Mouse (Mus musculus) kidney, postnatal 4 days (tissue): ENCODE data around the gene Clta.

Source experiments
- DNase-seq, 2 experiments: peaks; one replicate each; pipeline ENCODE4 v3.0.0; 2021; ENCODE audit warnings: mixed read lengths in 2 of 2

The Clta gene

DNA sequence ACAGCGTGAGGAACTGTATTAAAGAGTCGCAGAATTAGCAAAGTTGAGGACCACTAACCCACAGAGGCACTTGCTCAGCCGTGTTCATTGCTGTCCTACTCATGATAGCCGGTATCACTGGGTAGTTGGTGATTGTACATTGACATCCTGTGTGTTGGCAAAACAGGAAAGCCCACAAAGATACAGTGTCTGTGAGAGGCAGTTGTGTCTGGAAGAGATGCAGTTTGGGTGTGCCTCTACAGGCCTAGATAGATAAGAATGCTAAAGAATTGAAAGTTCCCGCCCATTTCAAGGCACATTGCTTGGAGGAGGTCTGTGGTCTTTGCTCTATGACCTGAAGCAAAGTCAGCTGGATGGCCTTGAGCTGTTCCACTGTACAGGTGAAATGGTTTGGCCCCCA, at the start of gene Clta:
Clta (plus strand) TSS at position 327 of the 400 bp plus-strand sequence.
- no peak for DNase-seq

DNA sequence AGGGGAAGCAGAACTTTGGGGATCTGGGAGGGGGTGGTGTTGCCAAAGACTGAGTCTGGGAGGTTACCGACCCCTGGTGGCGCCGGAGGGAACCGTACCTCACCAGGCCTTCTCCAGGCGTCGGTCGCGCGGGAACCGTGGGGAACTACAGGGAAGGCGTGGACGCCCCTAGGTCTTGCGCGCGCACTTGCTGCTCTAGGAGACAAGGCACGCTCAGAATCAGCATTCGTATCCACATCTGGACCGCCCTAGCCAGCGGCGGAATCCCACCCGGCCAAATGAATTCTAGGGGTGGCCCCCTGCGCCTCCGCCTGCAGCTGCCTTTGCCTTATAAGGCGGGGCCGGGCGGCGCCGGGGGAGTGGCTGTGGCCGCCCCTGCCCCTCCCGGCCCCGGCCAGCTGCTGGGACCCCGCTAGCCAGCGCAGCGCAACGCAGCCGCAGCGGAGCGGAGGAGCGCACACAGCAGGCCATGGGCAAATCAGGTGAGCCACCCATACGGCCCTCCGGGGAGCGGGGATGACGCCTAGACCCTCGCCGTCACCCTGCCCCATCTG, 46.9 kb upstream of the Clta start, which contains the start of gene Glipr2:
Glipr2 (plus strand) TSS at position 110 of the 554 bp plus-strand sequence.
- peak; percentile 93 to 95 for DNase-seq

DNA sequence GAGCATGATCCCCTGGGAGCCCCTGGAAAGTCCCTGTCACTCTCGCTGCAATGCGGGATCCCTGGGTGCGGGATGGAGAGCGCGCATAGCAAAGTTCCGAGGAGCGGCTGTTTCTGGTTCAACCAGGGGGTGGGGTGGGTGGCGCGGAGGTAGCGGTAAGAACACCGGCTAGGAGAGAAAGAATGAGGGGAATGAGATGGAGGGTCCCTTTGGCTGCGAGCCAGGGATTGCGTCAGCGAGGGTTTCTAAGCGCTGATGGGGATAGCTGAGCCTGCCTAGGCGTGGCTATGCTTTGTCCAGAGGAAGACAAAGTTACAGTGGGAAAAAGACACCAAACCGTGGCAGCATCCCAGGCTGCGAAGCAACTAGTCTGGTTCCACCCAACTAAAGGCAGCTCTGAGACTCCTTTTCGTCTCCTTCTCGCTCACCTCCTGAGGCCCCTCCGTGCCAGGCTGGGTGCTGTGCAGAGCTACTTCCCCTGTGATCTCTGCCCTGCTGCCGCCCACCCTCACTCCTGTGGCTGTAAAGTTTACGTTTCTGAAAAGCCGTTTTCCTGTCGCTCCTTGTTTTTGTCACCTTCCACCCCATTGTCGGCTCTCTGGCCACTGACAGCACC, 46.3 kb upstream of the Clta start:
- peak; percentile 83 to 86 for DNase-seq

DNA sequence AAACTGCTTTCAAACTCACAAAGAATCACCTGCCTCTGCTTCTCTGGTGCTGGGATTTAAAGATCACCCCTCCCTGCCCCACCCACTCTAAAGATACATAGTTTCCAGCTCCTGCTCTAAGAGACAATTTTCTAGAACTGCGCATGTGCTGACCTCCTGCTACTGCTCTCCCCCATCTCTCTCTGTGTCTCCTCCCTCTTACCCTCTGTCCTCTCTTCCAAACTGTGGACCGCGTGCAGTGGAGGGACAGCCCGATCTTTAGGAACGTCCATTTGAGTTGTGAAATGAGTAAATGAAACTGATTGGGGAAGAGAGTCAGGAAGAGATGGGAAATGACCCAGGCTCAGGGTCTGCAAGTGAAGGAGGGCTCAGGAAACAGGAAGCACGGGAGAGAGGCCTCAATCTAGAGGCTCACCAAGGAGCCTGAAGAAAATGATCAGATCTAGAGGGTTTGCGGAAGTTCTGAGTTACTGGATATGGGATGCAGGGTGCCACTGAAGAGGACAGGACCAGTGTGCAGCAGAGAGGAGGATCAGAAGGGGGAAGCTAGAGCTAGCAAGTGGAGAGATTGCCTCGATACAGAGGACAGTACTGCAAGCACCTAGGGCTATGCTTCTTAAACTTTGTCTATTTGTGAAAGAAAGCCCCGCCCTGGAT, 44.6 kb upstream of the Clta start:
- no peak for DNase-seq

DNA sequence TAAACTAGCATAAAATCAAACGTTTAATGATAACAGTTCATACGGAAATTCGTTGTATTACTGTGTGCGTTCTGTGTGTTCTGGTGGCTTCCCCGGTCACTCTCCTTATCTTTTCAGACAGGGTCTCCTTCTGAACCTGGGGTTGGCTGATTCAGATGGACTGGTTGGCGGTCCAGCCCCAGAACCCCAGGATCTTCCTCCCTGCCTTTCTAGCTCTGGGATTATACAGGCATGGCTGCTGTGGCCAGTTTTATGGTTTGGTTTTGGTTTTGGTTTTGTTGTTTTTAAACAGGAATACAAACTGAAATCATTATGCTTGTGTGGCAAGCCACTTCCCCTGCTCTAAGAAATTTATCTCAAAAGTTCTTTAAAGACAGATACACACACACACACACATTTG, 44.0 kb upstream of the Clta start:
- DNase-seq = no peak

DNA sequence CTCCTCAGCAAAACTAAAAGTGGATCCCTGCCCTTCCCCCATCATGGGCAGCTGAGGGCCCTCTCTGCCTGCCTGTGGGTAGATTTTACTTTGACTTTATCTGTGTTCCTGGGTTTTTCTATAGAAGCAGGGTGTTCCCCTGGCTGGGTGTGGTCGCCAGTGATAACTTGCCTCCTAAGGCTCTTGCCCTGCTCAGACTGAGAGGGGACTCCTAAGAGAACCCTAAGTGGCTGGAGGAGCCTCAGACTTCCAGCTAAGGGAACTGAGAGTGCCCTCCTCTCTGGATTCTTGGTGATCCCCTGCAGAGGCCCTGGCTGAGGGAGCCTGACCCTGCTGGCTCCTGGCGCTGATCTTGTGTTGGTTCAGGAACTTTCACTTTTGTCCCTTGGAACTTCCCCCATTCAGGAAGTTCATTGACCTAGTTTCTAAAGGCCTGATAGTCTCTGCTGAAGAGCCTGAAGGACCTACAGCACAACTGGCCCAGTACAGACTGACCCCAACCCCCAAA, 39.9 kb upstream of the Clta start:
- DNase-seq = peak in 1 of 2 experiments; percentile 38

DNA sequence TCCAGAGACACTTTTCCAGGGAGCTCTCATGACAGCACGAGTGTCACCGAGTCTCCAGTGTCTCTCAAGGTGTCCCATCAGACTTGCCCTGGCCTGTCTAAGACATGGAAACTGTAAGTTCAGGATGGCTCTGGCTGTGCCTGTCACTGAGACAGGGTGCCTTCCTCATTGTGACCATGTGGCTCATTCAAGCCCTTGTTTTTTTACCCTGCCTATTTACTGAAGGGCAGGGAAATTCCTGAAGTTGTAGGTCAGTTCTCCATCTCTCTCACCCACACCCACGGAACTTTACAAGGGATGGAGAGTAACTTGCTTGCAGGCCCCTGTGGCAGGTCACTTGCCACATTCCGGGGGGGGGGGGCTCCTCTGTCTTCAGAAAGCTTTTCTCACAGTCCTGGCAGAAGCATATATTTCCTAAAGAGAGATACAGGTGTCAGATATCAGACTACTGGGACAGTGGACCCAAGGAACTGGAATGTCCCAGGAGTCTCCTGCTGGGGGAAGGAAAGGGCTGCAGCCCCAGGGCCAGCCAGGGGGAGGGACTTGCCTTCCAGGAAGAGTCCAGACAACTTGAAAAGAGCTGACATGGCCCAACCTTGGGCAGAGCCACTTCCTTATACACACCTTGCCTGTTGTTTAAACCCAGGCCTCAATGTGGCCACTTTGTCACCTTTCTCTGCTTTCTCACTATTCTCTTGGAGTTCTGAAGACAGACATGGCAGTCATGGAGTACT, 39.1 kb upstream of the Clta start:
- peak in 1 of 2 experiments; percentile 52 for DNase-seq

DNA sequence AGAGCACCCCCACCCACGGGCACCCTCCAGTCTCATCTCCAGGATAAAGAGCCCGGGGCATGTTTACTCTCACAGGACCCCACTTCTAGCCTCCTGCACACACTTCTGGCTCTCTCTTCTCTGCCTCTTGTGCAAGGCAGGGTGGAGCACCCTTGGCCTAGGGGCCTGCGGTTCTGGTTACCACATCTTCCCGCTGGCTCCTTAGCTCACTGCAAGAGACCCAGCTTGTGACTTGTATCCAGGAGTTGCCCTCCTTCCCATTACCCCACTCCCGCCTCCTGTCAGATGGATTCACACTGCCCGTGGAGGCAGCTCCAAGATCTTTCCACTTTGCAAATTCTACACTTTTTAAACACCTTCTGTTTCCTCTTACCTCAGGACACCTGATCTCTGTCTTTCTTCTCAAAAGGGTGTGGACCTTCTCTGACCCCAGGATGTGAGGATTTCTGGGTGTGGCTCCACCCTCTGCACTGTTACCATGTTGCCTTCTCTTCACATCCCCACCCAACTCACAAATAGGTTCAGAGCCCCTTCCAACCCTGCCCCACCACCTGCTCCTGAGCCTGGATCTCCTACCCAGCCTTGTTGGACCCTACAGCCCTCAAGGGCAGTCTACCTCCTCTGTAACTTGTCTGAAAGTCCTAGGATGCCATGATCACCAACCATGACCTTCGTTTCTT, 38.3 kb upstream of the Clta start:
- no peak for DNase-seq

DNA sequence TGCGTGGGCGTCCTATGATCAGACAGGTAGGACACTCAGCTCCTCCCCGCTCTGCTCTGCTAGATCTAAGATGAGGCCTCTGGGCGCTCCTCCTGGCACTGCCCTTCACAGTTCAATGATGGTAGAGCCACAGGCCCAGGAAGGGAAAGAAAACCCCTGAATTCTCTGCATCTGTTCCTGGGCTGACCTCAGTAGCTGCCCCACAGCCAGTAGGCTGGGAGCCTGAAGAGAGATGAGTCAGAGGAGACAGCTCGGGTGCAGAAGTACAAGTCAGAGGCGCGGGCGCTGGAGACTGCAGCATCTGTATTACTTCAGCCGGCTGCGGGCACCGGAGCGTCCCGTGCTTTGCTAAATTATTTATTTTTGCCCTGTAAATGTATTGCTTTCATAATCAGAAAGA, 35.6 kb upstream of the Clta start:
- DNase-seq = peak; percentile 80 to 88

DNA sequence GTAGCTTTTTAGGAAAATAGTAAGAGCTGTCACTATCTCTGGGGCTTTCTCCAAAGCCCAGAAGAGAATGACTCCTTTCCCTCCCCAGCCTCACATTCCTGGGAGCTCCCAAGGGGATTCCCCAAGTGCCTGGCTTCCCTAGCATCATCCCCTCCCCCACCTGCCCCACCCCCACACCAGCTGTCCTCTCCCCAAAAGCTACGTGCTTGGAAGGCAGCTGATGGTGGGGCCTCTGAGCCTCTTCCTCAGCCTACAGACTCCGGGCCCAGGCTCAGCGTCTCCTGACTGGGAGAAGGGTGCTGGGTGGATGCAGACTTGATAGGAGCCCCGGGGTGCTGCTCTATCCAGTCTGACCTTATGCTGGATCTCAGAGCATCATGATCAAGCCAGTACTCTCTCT, 34.9 kb upstream of the Clta start:
- DNase-seq = peak; percentile 47 to 67

DNA sequence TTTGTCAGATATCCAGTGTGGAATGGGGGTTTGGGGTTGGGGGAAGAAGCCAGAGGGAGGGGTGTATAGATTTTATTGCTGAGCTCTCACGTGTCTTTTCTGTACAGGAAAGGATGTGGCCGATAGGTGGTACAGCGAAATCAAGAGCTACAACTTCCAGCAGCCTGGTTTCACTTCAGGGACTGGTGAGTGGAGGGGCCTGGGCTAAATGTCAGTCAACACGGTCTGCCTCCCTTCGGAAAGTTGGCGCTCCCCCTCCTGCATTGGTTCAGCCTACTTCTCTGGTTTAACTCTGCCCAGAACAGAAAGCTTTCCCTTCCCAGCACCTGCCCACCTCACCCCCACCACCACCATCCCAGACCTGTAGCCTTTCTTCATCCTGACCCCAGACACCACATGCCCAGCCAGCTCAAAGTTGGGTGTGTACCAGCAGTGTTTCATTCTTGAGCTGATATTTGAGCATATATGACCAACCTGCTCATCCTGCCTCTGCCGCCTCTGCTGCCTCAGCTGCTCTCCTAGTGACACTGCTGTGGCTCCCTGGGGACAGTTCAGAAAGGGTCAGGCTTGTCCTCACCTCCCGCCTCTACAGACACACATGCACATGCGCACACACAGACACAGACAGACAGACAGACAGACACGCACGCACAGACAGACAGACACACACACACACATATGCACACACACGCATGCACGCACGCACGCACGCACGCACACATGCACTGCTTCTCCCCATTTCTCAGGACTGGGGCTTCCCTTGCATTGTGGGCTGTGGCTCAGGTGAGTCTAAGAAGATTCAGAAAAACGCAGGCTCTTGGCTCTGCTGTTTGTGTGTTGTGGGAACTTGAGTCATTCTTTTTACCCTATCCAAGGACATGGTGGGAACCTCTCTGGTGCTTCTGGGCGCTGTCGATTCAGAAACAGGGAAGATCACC, 33.6 kb upstream of the Clta start:
- DNase-seq = no peak

DNA sequence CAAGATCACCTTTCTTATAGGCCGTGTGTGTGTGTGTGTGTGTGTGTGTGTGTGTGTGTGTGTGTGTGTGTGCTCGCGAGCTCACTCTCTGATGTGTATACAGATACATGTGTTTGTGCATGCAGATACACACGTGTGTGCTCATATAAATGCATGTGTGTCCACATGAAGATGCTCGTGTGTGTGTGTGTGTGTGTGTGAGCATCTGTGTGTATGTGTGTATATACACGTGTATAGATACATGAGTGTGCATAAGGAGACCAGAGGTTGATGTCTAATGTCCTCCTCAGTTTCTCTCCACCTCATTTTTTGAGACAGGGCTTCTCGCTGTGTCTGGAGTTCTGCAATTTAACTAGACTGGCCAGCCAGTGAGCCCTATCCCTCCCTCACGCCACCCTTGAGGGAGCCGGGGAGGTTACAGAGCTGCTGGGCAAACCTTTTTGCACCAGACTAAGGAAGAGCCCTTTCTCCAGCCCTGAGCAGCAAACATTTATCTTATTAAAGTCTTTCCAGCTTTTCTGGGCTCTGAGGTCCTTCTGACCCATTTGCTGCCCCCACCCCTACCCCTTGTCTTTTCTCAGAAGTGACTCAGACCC, 32.6 kb upstream of the Clta start:
- no peak for DNase-seq

DNA sequence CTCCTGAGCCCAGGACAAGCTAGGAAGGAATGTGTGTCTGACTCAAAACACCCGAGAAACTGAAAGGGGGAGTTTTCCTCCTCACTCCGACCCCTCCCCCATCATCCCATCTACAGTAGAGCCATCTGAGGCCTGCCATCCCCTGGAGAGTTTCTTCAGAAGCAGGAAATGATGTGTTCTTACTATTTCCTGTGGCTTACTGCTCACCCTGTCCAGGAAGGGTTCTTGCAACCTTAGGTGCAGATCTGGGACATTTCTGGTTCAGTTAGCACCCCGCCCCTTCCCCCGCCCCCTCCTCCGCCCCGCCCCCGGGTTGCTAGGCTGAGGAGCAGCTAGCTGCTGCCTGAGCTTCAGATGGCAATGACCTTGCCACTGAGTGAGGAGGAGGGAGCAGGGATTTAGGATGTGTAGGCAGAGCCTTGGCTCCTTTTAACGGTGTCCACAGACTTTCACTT, 32.1 kb upstream of the Clta start:
- peak; percentile 63 to 78 for DNase-seq

DNA sequence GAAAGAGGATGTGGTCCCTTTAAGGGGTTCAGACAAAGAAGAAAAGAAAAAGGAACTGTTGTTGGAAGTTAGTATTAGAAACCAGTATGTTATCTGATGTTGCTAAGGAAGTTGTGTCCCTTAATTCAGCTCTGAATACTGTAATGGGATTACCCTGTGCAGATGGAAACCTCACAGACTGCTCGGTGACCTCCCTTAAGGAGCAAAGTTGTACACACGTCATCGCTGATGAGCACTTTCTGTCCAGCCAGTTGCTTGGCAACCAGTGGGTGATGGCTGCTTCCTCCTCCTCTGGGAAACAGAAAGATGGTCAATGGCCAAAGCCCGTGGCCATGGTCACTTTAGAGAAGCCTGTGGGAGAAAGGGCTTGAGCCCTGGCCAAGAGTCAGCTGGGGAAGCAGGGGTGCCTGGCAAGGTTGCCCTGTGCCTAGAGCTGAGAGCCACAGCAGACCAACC, 30.7 kb upstream of the Clta start:
- no peak for DNase-seq

DNA sequence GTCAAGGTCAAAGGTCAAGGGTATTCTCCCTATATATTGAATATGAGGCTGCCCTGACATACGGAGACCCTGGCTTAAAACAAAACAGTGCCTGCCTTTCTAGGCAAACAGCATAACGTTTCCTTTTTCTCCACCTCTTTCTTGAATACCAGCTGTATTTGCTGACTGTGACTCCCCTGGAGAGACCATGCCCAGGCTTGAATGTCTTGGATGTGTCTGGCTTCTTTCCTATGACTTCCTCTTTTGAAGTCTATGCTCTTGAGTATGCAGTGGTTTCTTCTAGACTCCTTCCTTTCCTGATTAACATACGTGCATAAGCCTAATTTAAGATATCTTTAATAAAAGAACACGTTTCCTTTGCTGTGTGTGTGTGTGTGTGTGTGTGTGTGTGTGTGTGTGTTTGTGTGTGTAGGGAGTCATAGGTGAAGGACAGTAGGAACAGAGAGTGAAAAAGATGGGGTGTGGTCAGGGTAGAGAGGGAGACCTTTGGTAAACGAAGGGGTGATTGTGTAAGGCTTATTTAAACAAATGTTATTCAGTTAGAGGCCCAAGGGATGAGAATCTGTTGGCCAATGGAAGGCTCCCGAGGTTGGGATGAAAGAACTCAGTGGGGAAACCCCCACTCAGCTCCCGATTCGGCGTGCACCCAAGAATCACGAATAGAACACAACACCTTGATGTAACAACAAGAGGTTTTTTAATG, 29.2 kb upstream of the Clta start:
- no peak for DNase-seq

DNA sequence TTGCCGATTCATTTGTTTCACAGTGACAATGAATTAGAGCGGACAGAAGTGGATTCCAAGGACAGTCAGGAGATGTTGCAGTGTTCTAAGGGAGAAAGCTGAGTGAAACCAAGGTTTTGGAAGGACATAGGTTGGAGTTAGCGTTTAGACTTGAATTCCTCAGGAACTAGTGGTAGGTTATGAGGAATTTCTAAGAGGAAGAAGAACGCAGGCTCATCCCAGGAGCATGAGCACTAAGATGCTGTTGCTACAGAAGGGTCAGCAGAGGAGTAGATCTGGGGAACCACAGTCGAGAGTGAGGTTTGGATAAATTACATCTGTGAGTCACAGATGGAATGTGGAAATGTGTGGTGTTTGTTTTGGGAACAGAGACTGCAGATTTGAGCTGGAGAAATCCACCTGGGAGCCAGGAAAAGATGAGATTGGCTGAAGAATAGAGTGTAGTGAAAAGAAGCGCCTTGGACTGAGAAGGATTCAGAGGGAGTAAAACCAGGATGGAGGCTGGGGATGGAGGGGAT, 28.0 kb upstream of the Clta start:
- no peak for DNase-seq

DNA sequence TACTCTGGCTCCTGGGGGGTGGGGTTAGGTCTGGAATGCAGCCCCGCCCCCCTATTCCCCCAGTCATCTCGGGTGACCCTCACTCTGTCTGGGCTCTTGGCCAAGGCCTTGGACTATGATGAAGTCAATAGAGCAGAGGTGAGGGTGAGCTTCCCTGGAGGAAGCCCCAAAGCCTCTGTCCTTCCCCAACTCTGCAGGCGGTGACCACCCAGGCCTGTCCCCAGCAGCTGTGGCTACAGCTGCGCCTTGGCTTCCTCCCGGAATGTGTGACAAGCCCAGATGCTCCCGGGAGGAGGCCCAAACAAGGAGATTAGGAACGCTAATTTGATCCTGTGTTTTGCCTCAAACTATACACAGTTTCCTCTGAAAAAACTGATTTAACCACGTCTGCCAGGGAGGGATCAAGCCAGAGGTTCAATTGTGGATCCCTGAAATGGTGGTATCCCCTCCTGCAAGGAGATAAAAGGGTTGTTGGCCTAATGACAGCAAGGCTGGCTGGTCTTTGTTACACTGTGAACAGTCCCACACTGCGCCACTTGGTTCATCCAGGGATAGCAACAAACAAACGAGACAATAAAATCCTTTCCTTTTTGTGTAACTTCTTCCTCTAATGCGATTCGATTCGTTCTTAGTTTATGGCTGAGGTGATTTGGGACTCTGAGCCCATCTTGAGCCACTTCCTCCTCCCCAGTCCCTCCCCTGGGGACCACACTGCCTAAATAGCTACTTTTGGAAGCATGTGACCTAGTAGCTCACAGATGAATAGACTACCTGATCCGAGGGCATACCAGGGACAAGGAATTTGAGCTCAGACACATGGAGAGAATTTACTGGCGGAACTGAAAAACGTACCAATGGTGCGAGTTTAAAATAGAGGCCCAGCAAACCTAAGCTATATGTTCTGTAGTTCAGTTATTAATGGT, 25.5 kb upstream of the Clta start:
- DNase-seq = peak; percentile 78 to 86

DNA sequence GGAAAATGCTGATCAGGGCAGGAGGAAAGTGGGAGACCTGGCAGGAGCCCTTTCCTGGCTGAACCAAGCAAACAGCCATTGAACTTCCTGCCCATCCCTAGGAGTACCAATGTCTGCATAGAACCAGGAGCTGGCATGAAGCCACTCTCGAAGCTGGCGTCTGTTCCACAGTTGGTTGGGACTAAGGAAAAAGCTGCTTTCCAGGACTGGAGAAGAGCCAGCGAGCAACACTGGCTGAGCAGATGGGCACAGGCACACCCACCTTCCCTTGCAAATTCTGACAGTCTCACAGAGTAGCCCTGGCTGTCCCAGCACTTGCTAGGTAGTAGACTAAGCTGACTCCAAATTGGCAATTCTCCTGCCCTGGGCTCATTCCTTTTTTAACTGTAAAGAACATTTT, 24.5 kb upstream of the Clta start:
- peak; percentile 44 to 54 for DNase-seq

DNA sequence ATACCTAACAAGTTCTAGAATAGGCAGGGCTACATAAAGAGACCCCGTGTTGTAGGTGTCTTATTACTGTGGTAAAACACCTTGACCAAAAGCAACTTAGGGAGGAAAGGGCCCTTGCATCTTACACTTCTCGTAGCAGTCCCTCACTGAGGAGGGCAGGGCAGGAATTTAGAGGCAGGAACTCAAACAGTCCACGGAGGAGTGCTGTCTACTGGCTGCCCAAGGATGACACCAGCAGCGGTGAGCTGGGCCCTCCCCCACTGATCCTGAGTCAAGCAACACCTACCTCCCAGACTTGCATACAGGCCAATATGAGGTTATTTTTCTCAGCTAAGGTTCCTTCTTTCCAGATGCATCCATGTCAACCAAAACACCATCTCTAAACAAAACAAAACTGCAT, 24.0 kb upstream of the Clta start:
- no peak for DNase-seq
